Mouse (Mus musculus): Measurements from ENCODE around the gene Slc51a. TPM values are rescaled to one million over a fixed set of nuclear protein-coding genes. Genes with fewer than 3 reads are reported as not detected.
"Not testable (repeated sequence)": the region's sequence is repeated elsewhere in the genome, so short reads cannot be mapped to it uniquely, and the experiment has no call there.

The Slc51a gene
- polyA plus RNA-seq, 1 experiment from 2014 or later: 157 TPM

DNA sequence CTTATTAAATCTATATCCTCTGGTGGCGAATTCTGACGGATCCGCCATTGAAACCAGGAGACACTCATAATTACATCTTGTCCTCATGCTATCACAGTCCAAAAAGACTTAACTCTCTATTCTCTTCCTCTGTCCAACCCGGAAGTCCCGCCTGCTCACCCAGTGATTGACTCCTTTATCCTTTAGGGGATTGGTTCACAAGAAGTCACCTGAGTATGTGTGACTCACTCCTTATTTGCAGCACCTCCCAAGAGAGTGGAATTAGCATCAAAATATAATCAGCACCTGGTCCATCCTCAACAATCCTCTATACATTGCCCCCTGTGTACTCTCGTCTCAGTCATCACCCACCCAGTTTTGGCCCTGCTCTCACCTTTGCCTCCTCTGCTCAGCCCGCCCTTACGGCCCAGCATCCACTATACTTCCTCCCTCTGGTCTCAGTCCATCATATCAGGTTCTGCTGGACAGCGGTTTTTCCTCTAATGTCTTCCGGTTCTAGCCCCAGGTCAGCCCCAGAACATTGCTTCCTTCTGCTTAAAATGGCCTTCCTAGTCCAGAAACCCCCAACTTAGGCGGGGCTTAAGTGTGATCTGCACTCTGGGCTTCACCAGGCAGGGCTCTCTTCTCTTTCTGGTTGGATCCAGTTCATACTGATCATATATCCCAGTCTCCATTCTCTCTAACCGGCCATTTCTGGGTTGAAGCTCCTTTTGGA, 15.1 kb upstream of the Slc51a start:
- 85% methylated on average over 12 of the region's 12 CpGs for WGBS
- no peak overlapping the region for H3K9ac ChIP-seq (ENCODE audit: low read depth, low read length)
- H3K27me3 ChIP-seq (replicated peaks; ENCODE audit: control insufficient read depth, insufficient read depth, low read length): no peaks in the 10 kb centered on the region
- no peaks in the 10 kb centered on the region for H3K9me3 ChIP-seq (ENCODE audit: control insufficient read depth, low read length)
- no peak overlapping the region for H3K27ac ChIP-seq (ENCODE audit: low read length)
- ATAC-seq: no peak
- no peak overlapping the region for H3K4me3 ChIP-seq (ENCODE audit: low read length)
- peaks cover 15% of the 10 kb centered on the region for H3K4me1 ChIP-seq (ENCODE audit: control insufficient read depth, insufficient read depth, low read length)
- H3K36me3 ChIP-seq (ENCODE audit: control insufficient read depth, insufficient read depth, low read length): no peaks in the 10 kb centered on the region
- no peak overlapping the region for H3K4me2 ChIP-seq (ENCODE audit: low read depth, low read length)

DNA sequence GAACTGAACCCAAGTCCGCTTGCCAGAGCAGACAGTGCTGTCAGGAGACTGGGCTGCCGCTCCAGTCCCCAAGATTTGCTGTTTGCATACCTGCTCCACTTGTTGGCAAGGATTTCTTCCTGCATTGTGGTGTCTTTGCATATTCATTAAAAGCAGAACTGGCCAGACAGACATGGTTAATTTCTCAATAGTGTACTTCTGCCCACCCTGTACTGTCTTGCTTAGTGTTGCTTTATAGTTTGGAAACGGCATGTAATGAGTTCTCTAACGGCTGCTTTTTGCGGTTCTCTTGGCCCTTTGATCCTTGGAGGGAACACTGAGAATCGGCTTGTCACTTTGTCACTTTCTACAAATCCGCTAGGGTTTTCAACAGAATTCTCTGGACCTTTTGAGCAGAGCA, 13.8 kb upstream of the Slc51a start:
- WGBS: 76% methylated on average over 7 of the region's 7 CpGs
- H3K4me3 ChIP-seq (ENCODE audit: low read length): no peak overlapping the region
- no peak for ATAC-seq
- no peaks in the 10 kb centered on the region for H3K9me3 ChIP-seq (ENCODE audit: control insufficient read depth, low read length)
- H3K27ac ChIP-seq (ENCODE audit: low read length): no peak overlapping the region
- no peaks in the 10 kb centered on the region for H3K27me3 ChIP-seq (replicated peaks; ENCODE audit: control insufficient read depth, insufficient read depth, low read length)
- H3K9ac ChIP-seq (ENCODE audit: low read depth, low read length): no peak overlapping the region
- peaks cover 12% of the 10 kb centered on the region for H3K4me1 ChIP-seq (ENCODE audit: control insufficient read depth, insufficient read depth, low read length)
- no peak overlapping the region for H3K4me2 ChIP-seq (ENCODE audit: low read depth, low read length)
- no peaks in the 10 kb centered on the region for H3K36me3 ChIP-seq (ENCODE audit: control insufficient read depth, insufficient read depth, low read length)

DNA sequence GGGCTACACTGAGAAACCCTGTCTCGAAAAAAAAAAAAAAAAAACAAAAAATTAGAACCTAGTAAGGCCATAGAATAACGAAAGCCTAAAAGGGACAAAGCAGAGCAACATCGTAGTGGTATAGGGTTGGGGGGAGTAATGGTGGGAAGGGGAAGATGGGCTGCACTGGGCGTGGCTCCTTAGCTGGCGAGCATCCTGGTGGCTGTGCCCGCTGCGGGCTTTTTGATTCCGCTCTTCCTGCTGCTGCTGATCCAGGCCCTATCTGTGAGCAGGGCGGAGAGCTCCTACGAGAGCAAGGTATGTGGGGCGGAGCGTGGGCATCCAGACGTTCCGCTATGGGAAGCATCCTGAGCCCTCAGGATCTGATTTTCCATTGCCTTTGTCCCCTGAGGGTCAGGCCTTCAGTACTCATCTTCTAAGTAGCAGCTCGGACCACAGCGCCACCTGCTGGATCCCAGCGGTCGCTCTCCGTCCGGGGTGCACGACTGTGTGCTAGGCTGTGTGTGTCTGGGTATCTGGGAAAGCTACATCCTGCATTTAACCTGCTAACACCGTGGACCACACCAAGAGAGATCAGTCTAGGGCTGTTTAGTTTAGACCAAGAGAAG, 11.9 kb upstream of the Slc51a start:
- H3K27me3 ChIP-seq (replicated peaks; ENCODE audit: control insufficient read depth, insufficient read depth, low read length): no peaks in the 10 kb centered on the region
- 8% methylated on average over 22 of the region's 22 CpGs for WGBS
- peak overlapping the region; percentile 60 for H3K9ac ChIP-seq (ENCODE audit: low read depth, low read length)
- H3K9me3 ChIP-seq (ENCODE audit: control insufficient read depth, low read length): no peaks in the 10 kb centered on the region
- peaks cover 12% of the 10 kb centered on the region for H3K4me1 ChIP-seq (ENCODE audit: control insufficient read depth, insufficient read depth, low read length)
- peak overlapping the region; percentile 33 for H3K4me3 ChIP-seq (ENCODE audit: low read length)
- H3K4me2 ChIP-seq (ENCODE audit: low read depth, low read length): peak overlapping the region; percentile 60
- no peak overlapping the region for H3K27ac ChIP-seq (ENCODE audit: low read length)
- ATAC-seq: peak; percentile 91
- H3K36me3 ChIP-seq (ENCODE audit: control insufficient read depth, insufficient read depth, low read length): no peaks in the 10 kb centered on the region

DNA sequence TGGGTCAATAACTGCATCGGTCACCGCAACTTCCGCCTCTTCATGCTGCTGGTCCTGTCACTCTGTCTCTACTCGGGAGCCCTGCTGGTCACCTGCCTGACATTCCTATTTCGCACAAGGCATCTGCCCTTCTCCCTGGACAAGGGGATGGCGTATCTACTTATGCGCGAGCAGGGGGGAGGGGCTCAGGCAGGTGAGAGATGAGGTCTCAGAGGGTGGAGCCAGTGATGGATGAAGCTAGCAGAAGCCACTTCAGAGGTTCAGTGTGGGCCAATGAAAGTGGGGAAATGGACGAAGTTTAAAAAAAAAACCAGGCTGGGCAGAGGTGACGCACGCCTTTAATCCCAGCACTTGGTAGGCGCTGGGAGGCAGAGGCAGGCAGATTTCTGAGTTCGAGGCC, 11.3 kb upstream of the Slc51a start:
- Histone ChIP-seq H3K4me1 (ENCODE audit: control insufficient read depth, insufficient read depth, low read length) (peaks cover 12% of the 10 kb centered on the region), H3K4me2 (ENCODE audit: low read depth, low read length) (no peak overlapping the region), H3K4me3 (ENCODE audit: low read length) (no peak overlapping the region), H3K9me3 (ENCODE audit: control insufficient read depth, low read length) (no peaks in the 10 kb centered on the region), H3K36me3 (ENCODE audit: control insufficient read depth, insufficient read depth, low read length) (no peaks in the 10 kb centered on the region), H3K27ac (ENCODE audit: low read length) (no peak overlapping the region), H3K27me3 (replicated peaks; ENCODE audit: control insufficient read depth, insufficient read depth, low read length) (no peaks in the 10 kb centered on the region), H3K9ac (ENCODE audit: low read depth, low read length) (no peak overlapping the region)
- ATAC-seq: no peak
- WGBS: 67% methylated on average over 13 of the region's 13 CpGs

DNA sequence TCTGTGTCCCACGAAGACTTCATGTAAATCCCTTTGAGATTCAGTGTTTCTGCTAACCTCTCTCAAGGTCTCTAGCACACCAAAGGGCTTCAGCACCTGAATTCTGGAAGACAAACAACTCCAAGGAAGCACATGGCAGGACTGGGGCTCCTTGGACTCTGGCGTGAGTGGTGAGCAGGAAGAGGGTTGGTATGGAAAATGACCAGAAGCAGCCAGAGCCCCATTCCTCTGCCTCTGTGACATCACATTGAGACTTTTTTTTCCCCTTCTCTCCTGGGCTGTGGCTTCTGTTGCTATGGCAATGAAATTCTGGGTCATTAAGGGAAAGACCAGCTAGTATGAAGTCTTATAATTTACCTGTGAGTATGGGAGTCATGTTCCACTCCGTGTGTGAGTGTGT, 8.3 kb upstream of the Slc51a start, which contains the start of gene Zdhhc19:
Zdhhc19 (plus strand) TSS at position 301 of the 400 bp plus-strand sequence.
- H3K36me3 ChIP-seq (ENCODE audit: control insufficient read depth, insufficient read depth, low read length): no peaks in the 10 kb centered on the region
- no peaks in the 10 kb centered on the region for H3K9me3 ChIP-seq (ENCODE audit: control insufficient read depth, low read length)
- no peak within 1 kb of the TSS for H3K4me3 ChIP-seq (ENCODE audit: low read length)
- no peak within 1 kb of the TSS for H3K9ac ChIP-seq (ENCODE audit: low read depth, low read length)
- ATAC-seq: no peak
- no peak within 1 kb of the TSS for H3K4me2 ChIP-seq (ENCODE audit: low read depth, low read length)
- peaks cover 5% of the 10 kb centered on the region for H3K4me1 ChIP-seq (ENCODE audit: control insufficient read depth, insufficient read depth, low read length)
- H3K27me3 ChIP-seq (replicated peaks; ENCODE audit: control insufficient read depth, insufficient read depth, low read length): no peaks in the 10 kb centered on the region
- no peak within 1 kb of the TSS for H3K27ac ChIP-seq (ENCODE audit: low read length)
- WGBS: 68% methylated on average over 3 of the region's 3 CpGs

- H3K27me3 ChIP-seq (replicated peaks; ENCODE audit: control insufficient read depth, insufficient read depth, low read length); H3K9ac ChIP-seq (ENCODE audit: low read depth, low read length); H3K4me2 ChIP-seq (ENCODE audit: low read depth, low read length); H3K27ac ChIP-seq (ENCODE audit: low read length); ATAC-seq; H3K4me1 ChIP-seq (ENCODE audit: control insufficient read depth, insufficient read depth, low read length); H3K4me3 ChIP-seq (ENCODE audit: low read length); H3K9me3 ChIP-seq (ENCODE audit: control insufficient read depth, low read length); H3K36me3 ChIP-seq (ENCODE audit: control insufficient read depth, insufficient read depth, low read length): not testable (repeated sequence)
- WGBS: 57% methylated on average over 6 of the region's 6 CpGs
Measured at GRCm38 (mm10) chr16:32494371-32494770, 6.7 kb upstream of the Slc51a start.

GRCm38 (mm10) chr16:32488939-32489338, 1.3 kb upstream of the Slc51a start:
- Histone ChIP-seq H3K4me1 (ENCODE audit: control insufficient read depth, insufficient read depth, low read length) (peaks cover 3% of the 10 kb centered on the region; the same call in 1 of the 2 replicates), H3K27ac (ENCODE audit: low read length) (peak overlapping the region; percentile 72), H3K36me3 (ENCODE audit: control insufficient read depth, insufficient read depth, low read length) (no peaks in the 10 kb centered on the region), H3K9me3 (ENCODE audit: control insufficient read depth, low read length) (no peaks in the 10 kb centered on the region), H3K9ac (ENCODE audit: low read depth, low read length) (peak overlapping the region; percentile 51; the same call in 1 of the 2 replicates), H3K27me3 (replicated peaks; ENCODE audit: control insufficient read depth, insufficient read depth, low read length) (no peaks in the 10 kb centered on the region), H3K4me2 (ENCODE audit: low read depth, low read length) (peak overlapping the region; percentile 38), H3K4me3 (ENCODE audit: low read length) (peak overlapping the region; percentile 4; the same call in 1 of the 2 replicates)
- peak; percentile 41 for ATAC-seq
- WGBS: 75% methylated on average over 3 of the region's 3 CpGs

- 52% methylated on average over 6 of the region's 6 CpGs for WGBS
- peak overlapping the region; percentile 51 for H3K4me2 ChIP-seq (ENCODE audit: low read depth, low read length)
- H3K36me3 ChIP-seq (ENCODE audit: control insufficient read depth, insufficient read depth, low read length): 0 out of 2 replicates have a peak, but pooled peaks cover 3% of the 10 kb centered on the region
Measured at GRCm38 (mm10) chr16:32486046-32486445, 1.6 kb downstream of the Slc51a start.

GRCm38 (mm10) chr16:32485209-32485608, 2.5 kb downstream of the Slc51a start:
- 0 out of 2 replicates have a peak, but pooled peaks cover 3% of the 10 kb centered on the region for H3K36me3 ChIP-seq (ENCODE audit: control insufficient read depth, insufficient read depth, low read length)
- H3K27ac ChIP-seq (ENCODE audit: low read length): peak overlapping the region; percentile 86
- H3K9ac ChIP-seq (ENCODE audit: low read depth, low read length): peak overlapping the region; percentile 60; the same call in 1 of the 2 replicates
- no peaks in the 10 kb centered on the region for H3K9me3 ChIP-seq (ENCODE audit: control insufficient read depth, low read length)
- H3K4me1 ChIP-seq (ENCODE audit: control insufficient read depth, insufficient read depth, low read length): peaks cover 11% of the 10 kb centered on the region; the same call in 1 of the 2 replicates
- H3K4me3 ChIP-seq (ENCODE audit: low read length): peak overlapping the region; percentile 45
- no peaks in the 10 kb centered on the region for H3K27me3 ChIP-seq (replicated peaks; ENCODE audit: control insufficient read depth, insufficient read depth, low read length)
- 57% methylated on average over 2 of the region's 2 CpGs for WGBS
- peak overlapping the region; percentile 51 for H3K4me2 ChIP-seq (ENCODE audit: low read depth, low read length)
- ATAC-seq: no peak

More at GRCm38 (mm10) chr16:32486046-32486445, 1.6 kb downstream of the Slc51a start:
- H3K9ac ChIP-seq (ENCODE audit: low read depth, low read length): peak overlapping the region; percentile 60
- ATAC-seq: no peak
- peaks cover 11% of the 10 kb centered on the region; the same call in 1 of the 2 replicates for H3K4me1 ChIP-seq (ENCODE audit: control insufficient read depth, insufficient read depth, low read length)
- H3K27ac ChIP-seq (ENCODE audit: low read length): peak overlapping the region; percentile 86
- no peaks in the 10 kb centered on the region for H3K9me3 ChIP-seq (ENCODE audit: control insufficient read depth, low read length)
- no peaks in the 10 kb centered on the region for H3K27me3 ChIP-seq (replicated peaks; ENCODE audit: control insufficient read depth, insufficient read depth, low read length)
- peak overlapping the region; percentile 45 for H3K4me3 ChIP-seq (ENCODE audit: low read length)
